Mouse (Mus musculus) heart, embryonic 11.5 days (tissue): ENCODE measurements at regions not wholly inside any gene's neighbourhood (a gene's known extent, or its start where the extent isn't known, plus 50 kb on each side); places are given as distances from the start of the nearest gene placed in this dataset.

Experiments used
- ATAC-seq: fragments of 200-750 bp; cut with Nextera tagmentation; replicated peaks from 2 replicates; pipeline ENCODE4 v1.8.0; 2017; ENCODE audit warnings: moderate library complexity; ENCODE audit not compliant: insufficient number of reproducible peaks, low FRiP score, low TSS enrichment
- H3K27ac ChIP-seq: fragments of 300-500 bp; sonication (generic); 2 replicates; pipeline ENCODE4 v1.5.1; 2014; ENCODE audit warnings: mild to moderate bottlenecking, low read depth, low read length
- H3K27me3 ChIP-seq: fragments of 300-500 bp; sonication (generic); 2 replicates; pipeline ENCODE4 v1.6.1; 2014; ENCODE audit warnings: mild to moderate bottlenecking, low read length, mixed read lengths; ENCODE audit not compliant: control insufficient read depth, insufficient read depth
- H3K36me3 ChIP-seq: fragments of 300-500 bp; sonication (generic); 2 replicates; pipeline ENCODE4 v1.6.1; 2014; ENCODE audit warnings: mild to moderate bottlenecking, low read length, moderate library complexity, mixed read lengths; ENCODE audit not compliant: control insufficient read depth, insufficient read depth
- H3K4me1 ChIP-seq: fragments of 300-500 bp; sonication (generic); 2 replicates; pipeline ENCODE4 v1.6.1; 2014; ENCODE audit warnings: low read length; ENCODE audit not compliant: control insufficient read depth, insufficient read depth
- H3K4me2 ChIP-seq: fragments of 300-500 bp; sonication (generic); 2 replicates; pipeline ENCODE4 v1.6.1; 2014; ENCODE audit warnings: mild to moderate bottlenecking, moderate library complexity
- H3K4me3 ChIP-seq: fragments of 300-500 bp; sonication (generic); 2 replicates; pipeline ENCODE4 v1.5.1; 2014; ENCODE audit warnings: low read depth, low read length
- H3K9ac ChIP-seq: fragments of 300-500 bp; sonication (generic); 2 replicates; pipeline ENCODE4 v1.6.1; 2014; ENCODE audit warnings: mild to moderate bottlenecking, low read depth, low read length, moderate library complexity
- H3K9me3 ChIP-seq: fragments of 300-500 bp; sonication (generic); replicated peaks from 2 replicates; pipeline ENCODE4 v1.6.1; 2016; ENCODE audit warnings: low read length; ENCODE audit not compliant: control insufficient read depth
- WGBS: fragments of 180-500 bp; shearing (Covaris S2); extraction: QIAGEN DNeasy Blood & Tissue Kit; methylation state at CpG from one replicate; pipeline ENCODE4 v1.1.7; 2014; ENCODE audit not compliant: insufficient replicate concordance; 5-methylcytosine and 5-hydroxymethylcytosine counted together

- ATAC-seq, result no peak
- 68% methylated on average over 10 of the region's 10 CpGs for WGBS
- Histone ChIP-seq H3K27ac (no peak overlapping the region), H3K27me3 (no peaks in the 10 kb centered on the region), H3K9me3 (no peaks in the 10 kb centered on the region), H3K36me3 (no peaks in the 10 kb centered on the region), H3K9ac (no peak overlapping the region), H3K4me2 (no peak overlapping the region), H3K4me3 (no peak overlapping the region), H3K4me1 (no peaks in the 10 kb centered on the region)
These were observed 70.9 kb upstream of the Slc25a33 start for GRCm38 (mm10) chr4:149844971-149845370.

- H3K4me3 ChIP-seq, result no peak overlapping the region
- H3K4me1 ChIP-seq, result no peaks in the 10 kb centered on the region
- no peak overlapping the region for H3K9ac ChIP-seq
- H3K9me3 ChIP-seq, result no peaks in the 10 kb centered on the region
- no peaks in the 10 kb centered on the region for H3K27me3 ChIP-seq
- H3K27ac ChIP-seq, result no peak overlapping the region
- H3K4me2 ChIP-seq, result no peak overlapping the region
- 34% methylated on average over 9 of the region's 10 CpGs for WGBS
- ATAC-seq, result no peak
- H3K36me3 ChIP-seq, result no peaks in the 10 kb centered on the region
These were observed 69.7 kb upstream of the Slc25a33 start for GRCm38 (mm10) chr4:149843736-149844135.

GRCm38 (mm10) chr4:149842906-149843305, 68.8 kb upstream of the Slc25a33 start:
- Histone ChIP-seq H3K27me3 (no peaks in the 10 kb centered on the region), H3K9ac (no peak overlapping the region), H3K4me1 (no peaks in the 10 kb centered on the region), H3K4me3 (no peak overlapping the region), H3K36me3 (no peaks in the 10 kb centered on the region), H3K4me2 (no peak overlapping the region), H3K9me3 (no peaks in the 10 kb centered on the region), H3K27ac (no peak overlapping the region)
- WGBS, result 85% methylated on average over 7 of the region's 7 CpGs
- ATAC-seq, result no peak

GRCm38 (mm10) chr4:149841856-149842255, 67.8 kb upstream of the Slc25a33 start:
- H3K9me3 ChIP-seq, result no peaks in the 10 kb centered on the region
- no peak overlapping the region for H3K4me2 ChIP-seq
- H3K27me3 ChIP-seq, result no peaks in the 10 kb centered on the region
- no peak overlapping the region for H3K9ac ChIP-seq
- no peaks in the 10 kb centered on the region for H3K36me3 ChIP-seq
- H3K4me1 ChIP-seq, result no peaks in the 10 kb centered on the region
- no peak overlapping the region for H3K27ac ChIP-seq
- no peak for ATAC-seq
- WGBS, result 58% methylated on average over 6 of the region's 6 CpGs
- no peak overlapping the region for H3K4me3 ChIP-seq

- Histone ChIP-seq H3K4me1 (no peaks in the 10 kb centered on the region), H3K4me3 (no peak overlapping the region), H3K36me3 (no peaks in the 10 kb centered on the region), H3K27ac (peak overlapping the region; percentile 29; the same call in 1 of the 2 replicates), H3K4me2 (no peak overlapping the region), H3K9me3 (no peaks in the 10 kb centered on the region), H3K27me3 (no peaks in the 10 kb centered on the region), H3K9ac (no peak overlapping the region)
- 58% methylated on average over 12 of the region's 12 CpGs for whole genome bisulfite sequencing
- ATAC-seq, result 0 out of 2 replicates have a peak, but pooled peaks have one; percentile 31
These were observed 66.6 kb upstream of the Slc25a33 start for GRCm38 (mm10) chr4:149840511-149841292.

GRCm38 (mm10) chr4:149838682-149839081, 64.6 kb upstream of the Slc25a33 start:
- 6% methylated on average over 3 of the region's 3 CpGs for WGBS

GRCm38 (mm10) chr4:149834646-149835156, 60.6 kb upstream of the Slc25a33 start:
- Histone ChIP-seq H3K9me3 (no peaks in the 10 kb centered on the region), H3K9ac (no peak overlapping the region), H3K36me3 (no peaks in the 10 kb centered on the region), H3K27ac (no peak overlapping the region), H3K4me1 (no peaks in the 10 kb centered on the region), H3K4me2 (no peak overlapping the region), H3K4me3 (no peak overlapping the region), H3K27me3 (no peaks in the 10 kb centered on the region)
- ATAC-seq, result no peak
- 57% methylated on average over 9 of the region's 9 CpGs for WGBS

More at GRCm38 (mm10) chr4:149838682-149839081, 64.6 kb upstream of the Slc25a33 start:
- no peak overlapping the region for H3K4me3 ChIP-seq
- no peaks in the 10 kb centered on the region for H3K4me1 ChIP-seq
- no peaks in the 10 kb centered on the region for H3K27me3 ChIP-seq
- H3K36me3 ChIP-seq, result no peaks in the 10 kb centered on the region
- H3K9me3 ChIP-seq, result no peaks in the 10 kb centered on the region
- H3K4me2 ChIP-seq, result no peak overlapping the region
- no peak overlapping the region for H3K9ac ChIP-seq
- H3K27ac ChIP-seq, result no peak overlapping the region
- ATAC-seq, result no peak

- 48% methylated on average over 10 of the region's 10 CpGs for WGBS
- Histone ChIP-seq H3K9ac (no peak overlapping the region), H3K27ac (no peak overlapping the region), H3K9me3 (no peaks in the 10 kb centered on the region; the same call in 1 of the 2 replicates), H3K36me3 (no peaks in the 10 kb centered on the region), H3K4me3 (no peak overlapping the region), H3K4me2 (no peak overlapping the region), H3K4me1 (no peaks in the 10 kb centered on the region), H3K27me3 (no peaks in the 10 kb centered on the region)
- ATAC-seq, result no peak
These were observed 58.5 kb upstream of the Slc25a33 start for GRCm38 (mm10) chr4:149832446-149833101.
